Mouse (Mus musculus) E14TG2a.4 (cell line): Measurements from ENCODE around the gene Pdgfb.

Source experiments
- CTCF ChIP-seq: conservative IDR thresholded peaks from 2 replicates; pipeline ENCODE4 v1.5.1; 2014; ENCODE audit warnings: low read length
- NANOG ChIP-seq: IDR thresholded peaks from 2 replicates; pipeline ENCODE4 v1.6.1; 2014; ENCODE audit warnings: borderline replicate concordance, low read length, mixed read lengths
- POU5F1 ChIP-seq: IDR thresholded peaks from 2 replicates; pipeline ENCODE4 v1.6.1; 2014; ENCODE audit warnings: low read length, borderline replicate concordance

GRCm38 (mm10) chr15:80051092-80051761 lies 36.5 kb upstream of the Pdgfb start:
- TF ChIP-seq CTCF (no peak), POU5F1 (no peak), NANOG (no peak)
